Mouse (Mus musculus) ES-E14 (cell line): ENCODE measurements around the gene Colgalt2.

ENCODE experiments used
- HCFC1 ChIP-seq: IDR thresholded peaks from 2 replicates; pipeline ENCODE4 v1.6.1; 2012; ENCODE audit warnings: low read length, inconsistent platforms, borderline replicate concordance; ENCODE audit not compliant: insufficient read depth
- ZC3H11A ChIP-seq: IDR thresholded peaks from 2 replicates; pipeline ENCODE4 v1.6.1; 2012; ENCODE audit warnings: low read depth, mild to moderate bottlenecking, inconsistent platforms, low read length, borderline replicate concordance
- ZNF384 ChIP-seq: IDR thresholded peaks from 2 replicates; pipeline ENCODE4 v1.6.1; 2012; ENCODE audit warnings: low read depth, low read length, inconsistent platforms

DNA sequence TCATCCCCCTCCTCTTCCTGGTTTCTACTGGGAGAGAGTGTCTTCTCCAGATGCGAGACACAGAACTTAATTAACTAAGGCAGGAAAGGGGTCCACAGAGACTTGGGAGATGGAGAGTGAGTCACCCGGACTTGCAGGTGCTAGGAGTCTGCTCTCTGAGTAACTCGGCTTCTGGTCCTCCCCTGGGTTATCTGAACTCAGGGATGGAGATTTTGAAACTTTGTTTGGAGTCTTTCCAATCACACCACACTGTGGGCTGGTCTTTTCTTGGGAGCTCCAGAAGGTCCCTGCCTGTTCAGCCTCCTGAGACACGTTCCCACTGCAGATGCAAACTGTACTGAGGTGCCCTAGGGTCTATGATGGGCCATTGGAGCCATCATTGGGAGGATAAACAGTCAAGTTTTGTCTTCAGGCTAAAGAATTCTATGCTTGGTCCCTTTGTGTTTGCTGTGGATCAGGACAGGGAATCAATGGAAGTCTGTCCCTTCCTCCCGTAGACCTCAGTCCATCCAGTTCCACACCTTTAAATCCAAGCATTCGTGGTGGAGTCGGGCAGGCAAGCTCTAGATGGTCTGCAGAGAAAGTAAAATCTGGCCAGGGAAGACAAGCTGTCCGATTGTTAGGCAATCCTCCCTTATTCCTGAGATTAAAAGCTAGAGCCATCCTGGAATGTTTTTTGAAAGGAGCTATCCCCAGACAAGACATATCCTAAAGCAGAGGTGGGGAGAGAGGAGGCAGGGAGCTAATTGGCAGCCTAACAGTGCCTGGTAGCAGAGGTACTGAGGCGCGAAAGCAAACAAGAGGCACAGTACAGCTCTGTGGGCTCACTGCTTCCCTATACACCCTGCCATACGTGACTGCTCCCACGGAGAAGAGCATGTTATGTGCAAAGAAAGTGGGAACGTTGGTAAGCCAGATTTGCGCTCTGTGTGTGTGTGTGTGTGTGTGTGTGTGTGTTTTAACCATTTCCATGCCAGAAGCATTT is 1.2 kb downstream of the Colgalt2 start:
- TF ChIP-seq ZC3H11A (no peak), HCFC1 (no peak), ZNF384 (no peak)
